Mouse (Mus musculus): ENCODE measurements around the gene Zfp574.

The Zfp574 gene

DNA sequence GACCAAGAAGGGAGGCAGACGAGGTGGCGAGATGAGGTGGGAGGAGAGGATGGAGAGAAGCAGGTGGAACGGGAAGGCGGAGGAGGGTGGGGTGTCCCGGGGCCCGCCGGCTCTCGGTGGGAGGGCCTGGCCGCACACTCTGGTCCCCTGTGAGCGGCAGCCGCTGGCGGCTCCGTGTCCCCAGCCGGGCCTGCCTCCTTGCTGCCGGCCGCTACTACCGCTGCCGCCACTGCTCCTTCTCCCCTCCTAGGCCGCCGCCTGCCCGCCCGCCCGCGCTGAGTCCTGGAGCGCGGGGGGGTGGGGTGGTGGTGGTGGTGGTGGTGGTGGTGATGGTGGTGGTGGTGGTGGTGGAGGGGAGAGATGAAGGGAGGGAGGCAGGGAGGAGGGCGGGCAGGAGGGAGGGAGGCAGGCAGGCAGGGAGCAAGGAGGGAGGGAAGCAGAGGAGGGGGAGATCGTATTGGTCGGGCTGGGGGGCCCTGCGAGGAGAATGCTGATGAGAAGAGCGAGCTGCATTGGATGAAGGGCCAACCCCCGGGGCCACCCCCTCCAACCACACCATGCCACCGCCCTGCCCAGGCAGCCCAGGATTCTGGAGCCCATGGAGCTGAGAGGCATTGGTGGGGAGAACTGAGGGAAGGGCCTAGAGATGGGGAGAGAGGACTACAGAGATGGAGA is 486 bp downstream of the Zfp574 start:
- DNase-seq (ENCODE audit: low spot score), result peak; percentile 67

DNA sequence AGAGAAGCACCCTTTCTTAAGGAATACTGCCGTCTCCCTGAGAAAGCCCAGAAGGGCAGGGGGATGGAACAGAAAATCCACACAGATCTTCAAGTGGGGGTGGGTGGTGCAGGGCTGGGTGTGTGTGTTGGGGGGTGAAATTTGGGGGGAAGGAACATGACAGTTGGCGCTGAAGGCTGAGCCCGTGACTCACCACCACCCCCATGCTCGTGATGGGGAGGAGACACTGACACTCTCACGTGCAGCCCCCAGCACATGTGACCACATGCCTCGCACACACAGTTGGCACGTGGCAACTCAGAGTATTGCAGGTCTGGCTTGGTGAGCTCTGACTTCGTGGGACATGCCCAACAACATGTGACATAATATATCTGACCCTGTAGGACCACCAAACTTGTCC is 1.6 kb downstream of the Zfp574 start:
- no peak for DNase-seq (ENCODE audit: low spot score)

GRCm38 (mm10) chr7:25076296-25076662 is 3.9 kb downstream of the Zfp574 start:
- DNase-seq (ENCODE audit: low spot score), result no peak

DNA sequence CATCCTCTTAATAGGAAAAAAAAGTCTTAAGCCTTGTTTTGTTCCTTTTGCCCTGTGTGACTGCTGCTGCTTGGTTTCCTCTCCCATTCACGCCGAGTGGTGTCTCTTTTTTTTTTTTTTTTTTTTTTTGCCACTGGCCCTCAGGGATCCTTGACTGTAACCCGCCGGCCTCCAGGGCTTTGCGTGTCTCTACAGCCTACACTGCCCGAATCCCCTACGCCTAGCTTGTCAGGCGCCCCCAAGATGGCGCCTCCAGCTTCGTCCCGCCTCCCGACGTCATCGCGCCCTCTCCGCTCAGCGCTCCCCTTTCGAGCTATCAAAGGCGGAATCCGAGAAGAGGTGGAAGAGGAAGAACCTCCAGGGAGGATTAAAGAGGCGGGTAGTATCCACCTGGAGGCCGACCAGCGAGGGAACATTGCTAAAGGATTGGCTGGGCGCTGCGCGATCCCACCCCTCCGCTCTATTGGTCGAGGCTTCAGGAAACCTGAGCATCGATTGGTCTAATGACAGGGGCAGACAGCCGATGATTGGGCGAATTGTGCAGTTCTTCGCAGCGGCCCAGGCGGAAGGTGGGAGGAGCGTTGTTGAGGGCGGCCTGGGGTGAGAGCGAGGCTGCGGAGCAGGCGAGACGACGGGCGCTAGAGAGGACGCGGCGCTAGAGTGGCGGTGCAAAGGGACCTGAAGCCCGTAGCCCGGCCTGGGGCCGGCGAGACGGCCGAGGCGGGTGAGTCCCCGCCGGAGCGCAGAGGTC is 4.5 kb downstream of the Zfp574 start:
- peak; percentile 95 for DNase-seq (ENCODE audit: low spot score)

- no peak for DNase-seq (ENCODE audit: low spot score)
These were observed 5.0 kb downstream of the Zfp574 start for GRCm38 (mm10) chr7:25077414-25077755.

DNA sequence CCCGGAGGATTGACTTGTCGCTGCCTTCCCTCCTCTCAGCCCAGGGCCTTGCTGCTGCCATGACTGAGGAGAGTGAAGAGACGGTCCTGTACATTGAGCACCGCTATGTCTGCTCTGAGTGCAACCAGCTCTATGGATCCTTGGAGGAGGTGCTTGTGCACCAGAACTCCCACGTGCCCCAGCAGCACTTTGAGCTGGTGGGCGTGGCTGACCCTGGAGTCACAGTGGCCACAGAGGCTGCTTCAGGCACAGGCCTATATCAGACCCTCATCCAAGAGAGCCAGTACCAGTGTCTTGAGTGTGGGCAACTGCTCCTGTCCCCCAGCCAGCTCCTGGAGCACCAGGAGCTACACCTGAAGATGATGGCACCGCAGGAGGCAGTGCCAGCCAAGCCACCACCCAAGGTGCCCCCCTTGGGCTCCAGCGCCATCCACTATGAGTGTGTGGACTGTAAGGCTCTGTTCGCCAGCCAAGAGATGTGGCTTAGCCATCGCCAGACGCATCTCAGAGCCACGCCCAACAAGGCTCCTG is 7.2 kb downstream of the Zfp574 start:
- no peak for DNase-seq (ENCODE audit: low spot score)

GRCm38 (mm10) chr7:25080431-25080830 is 8.1 kb downstream of the Zfp574 start:
- DNase-seq (ENCODE audit: low spot score), result no peak

DNA sequence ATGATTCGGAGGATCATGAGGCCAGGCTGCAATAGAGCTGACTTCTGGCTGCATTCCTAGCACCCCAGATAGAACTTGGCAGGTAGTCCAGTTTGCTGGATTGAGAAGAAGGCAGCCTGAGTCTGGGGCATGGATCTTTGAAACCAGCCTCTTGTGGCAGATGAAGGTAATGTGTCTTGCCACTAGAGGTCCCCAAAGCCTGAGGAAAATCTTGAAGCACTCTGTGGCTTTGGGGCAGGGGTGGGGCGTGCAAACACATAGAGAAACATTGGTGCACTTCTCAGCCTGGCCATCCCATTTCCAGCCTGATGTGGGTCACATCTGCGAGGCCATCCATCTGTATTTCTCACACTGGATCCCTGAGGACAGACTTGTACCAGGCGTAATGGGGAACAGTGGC is 10.1 kb downstream of the Zfp574 start:
- no peak for DNase-seq (ENCODE audit: low spot score)

GRCm38 (mm10) chr7:25084621-25085020 is 12.3 kb downstream of the Zfp574 start:
- no peak for DNase-seq (ENCODE audit: low spot score)

DNA sequence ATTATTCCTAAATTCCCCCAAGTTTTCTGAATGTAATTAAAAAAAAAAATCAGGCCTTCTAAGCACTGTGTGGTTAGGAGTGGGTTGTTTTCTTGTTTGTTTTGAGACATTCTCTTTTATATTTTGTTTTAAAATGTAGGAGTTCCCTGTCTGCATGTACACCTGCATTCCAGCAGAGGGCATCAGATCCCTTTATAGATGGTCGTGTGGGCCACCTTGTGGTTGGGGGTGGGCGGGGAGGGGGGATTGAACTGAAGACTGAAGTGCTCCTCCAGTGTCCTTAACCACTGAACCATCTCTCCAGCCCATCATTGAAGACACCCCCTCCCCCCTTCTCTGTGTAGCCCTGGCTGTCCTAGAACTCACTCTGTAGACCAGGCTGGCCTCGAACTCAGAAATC is 14.3 kb downstream of the Zfp574 start:
- no peak for DNase-seq (ENCODE audit: low spot score)

GRCm38 (mm10) chr7:25087256-25087912 is 15.0 kb downstream of the Zfp574 start:
- DNase-seq (ENCODE audit: low spot score), result no peak

DNA sequence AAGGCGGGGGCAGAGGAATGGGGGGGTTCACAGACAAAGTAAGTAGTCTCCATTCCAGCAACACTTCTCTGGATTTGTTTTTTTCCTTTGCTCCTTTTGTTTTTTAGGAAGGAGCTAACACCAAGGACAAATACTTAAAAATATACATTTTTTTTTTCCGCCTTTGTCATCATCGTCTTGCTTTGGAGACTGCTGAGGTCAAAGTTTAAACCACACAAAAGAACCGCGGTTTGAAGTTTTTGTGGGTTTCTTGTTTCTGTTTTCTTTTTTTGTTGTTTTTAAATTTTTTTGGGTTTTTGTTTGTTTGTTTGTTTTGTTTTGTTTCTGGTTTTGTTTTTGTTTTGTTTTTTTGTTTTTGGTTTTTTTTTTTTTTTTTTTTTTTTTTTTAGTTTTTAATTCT is 15.6 kb downstream of the Zfp574 start:
- DNase-seq (ENCODE audit: low spot score), result no peak

DNA sequence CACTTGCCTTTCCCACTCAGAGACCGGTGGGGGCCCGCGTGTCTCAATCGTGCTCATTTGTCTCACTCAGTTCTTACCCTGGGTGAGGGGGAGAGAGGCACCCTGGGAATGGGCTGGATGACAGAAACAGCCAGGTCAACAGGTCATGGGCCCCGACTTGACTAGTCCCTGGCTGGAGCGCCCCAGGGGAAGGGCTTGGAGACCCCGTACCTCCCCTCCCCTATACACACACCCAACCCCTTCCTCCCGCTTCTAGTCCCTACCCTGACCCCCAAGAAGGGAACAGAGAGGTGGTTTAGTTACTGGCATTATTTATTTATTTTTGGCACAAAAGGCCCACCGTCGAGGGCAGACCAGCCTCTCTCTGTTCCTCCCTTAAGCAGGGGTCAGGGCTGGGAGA is 16.2 kb downstream of the Zfp574 start:
- no peak for DNase-seq (ENCODE audit: low spot score)

DNA sequence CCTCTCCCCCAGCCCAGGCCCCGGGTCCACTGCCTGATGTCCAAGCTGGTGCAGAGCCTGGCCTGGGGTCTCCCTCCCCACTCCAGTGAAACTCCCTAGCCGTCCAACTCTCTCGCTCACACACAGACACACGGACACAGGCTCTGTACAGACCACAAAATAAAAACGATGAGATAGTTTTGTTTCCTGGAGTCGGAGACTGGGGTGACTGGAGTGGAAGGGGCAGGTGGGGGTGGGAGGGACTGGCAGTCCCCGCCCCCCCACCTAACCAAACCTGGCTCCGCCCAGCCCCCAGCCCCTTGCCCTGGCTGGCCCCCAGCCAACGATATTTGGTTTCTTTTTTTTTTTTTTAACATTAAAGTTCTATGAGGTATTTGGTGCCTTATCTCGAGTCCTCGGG is 16.6 kb downstream of the Zfp574 start:
- DNase-seq (ENCODE audit: low spot score), result no peak

DNA sequence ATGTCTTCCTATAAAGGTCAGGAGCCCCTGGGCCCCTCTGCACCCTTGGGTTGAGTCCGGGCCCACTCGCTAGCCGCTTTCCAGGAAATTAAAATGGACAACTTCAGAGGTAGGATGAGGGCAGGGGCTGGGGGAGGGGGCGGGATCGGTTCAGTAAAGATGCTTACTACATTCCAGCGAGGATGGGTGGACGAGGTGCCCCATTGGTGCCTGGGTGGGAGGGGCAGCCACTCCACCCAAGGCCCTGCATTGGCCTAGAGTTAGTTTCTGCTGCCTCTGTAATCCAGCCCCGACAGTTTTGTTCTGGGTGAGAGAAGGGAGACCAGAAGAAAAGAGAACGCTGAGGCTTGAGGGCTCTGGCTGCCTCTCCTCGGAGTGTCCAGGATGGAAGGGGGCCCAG is 17.5 kb downstream of the Zfp574 start:
- no peak for DNase-seq (ENCODE audit: low spot score)

GRCm38 (mm10) chr7:25098169-25098568 is 25.8 kb downstream of the Zfp574 start:
- DNase-seq (ENCODE audit: low spot score), result no peak

DNA sequence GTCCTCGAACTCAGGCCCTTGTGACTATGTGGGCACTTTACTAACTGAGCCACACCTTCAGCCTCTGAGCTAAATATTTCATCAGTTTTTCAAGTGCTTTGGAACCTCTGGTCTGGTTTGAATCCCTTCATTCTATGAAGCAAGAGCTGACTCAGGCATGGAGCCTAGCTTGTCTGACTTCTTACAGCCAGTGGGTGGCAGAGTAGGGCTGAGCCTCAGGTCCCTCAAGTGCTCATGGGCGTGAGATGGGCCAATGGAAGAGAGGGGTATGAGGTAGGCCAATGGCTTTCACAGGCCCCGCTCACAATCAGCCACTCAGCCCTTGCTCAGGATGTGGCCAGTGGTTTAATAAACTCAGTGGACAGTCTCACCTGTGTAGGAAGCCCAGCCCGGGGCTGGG is 27.2 kb downstream of the Zfp574 start:
- no peak for DNase-seq (ENCODE audit: low spot score)

GRCm38 (mm10) chr7:25105411-25106160 is 33.2 kb downstream of the Zfp574 start:
- DNase-seq (ENCODE audit: low spot score), result peak; percentile 84

DNA sequence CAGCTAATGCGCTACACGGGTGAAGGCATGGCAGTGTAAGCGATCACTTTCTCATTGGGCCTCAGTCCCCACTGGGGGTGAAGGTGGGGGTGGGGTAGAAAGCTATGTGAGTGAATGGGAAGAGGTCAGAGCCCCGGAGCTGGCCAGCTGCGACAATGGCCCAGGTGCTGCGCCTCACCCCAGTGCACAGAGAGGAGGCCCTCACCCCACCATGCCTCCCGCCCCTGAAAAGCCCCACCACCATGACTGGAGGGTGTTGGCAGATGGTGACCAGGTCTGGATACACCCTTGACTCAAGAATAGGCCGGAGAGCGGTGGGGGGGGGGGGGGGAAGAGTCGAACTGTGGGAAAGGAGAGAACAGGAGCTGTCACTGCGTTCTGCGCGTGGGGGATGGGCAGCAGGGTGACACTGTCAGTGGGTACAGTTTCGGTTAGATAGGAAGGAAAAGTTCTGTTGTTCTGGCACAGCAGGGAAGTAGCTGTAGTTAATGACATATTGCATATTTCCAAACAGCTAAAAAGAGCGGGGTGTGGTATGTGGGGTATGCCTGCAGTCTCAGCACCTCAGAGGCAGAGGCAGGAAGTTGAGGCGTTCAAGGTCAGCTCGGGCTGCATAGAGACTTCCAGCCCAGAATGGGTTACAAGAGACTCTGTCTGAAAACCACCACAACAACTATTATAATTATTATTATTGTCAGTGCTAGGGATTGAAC is 34.6 kb downstream of the Zfp574 start:
- no peak for DNase-seq (ENCODE audit: low spot score)

- DNase-seq (ENCODE audit: low spot score), result no peak
These were observed 37.0 kb downstream of the Zfp574 start for GRCm38 (mm10) chr7:25109355-25109754.

- DNase-seq (ENCODE audit: low spot score), result no peak
These were observed 38.0 kb downstream of the Zfp574 start for GRCm38 (mm10) chr7:25110336-25110735.
